Mouse (Mus musculus): ENCODE data around the gene Ing1. TPM values are rescaled to one million over a fixed set of nuclear protein-coding genes. Genes with fewer than 3 reads are reported as not detected.

Ing1 gene
- 34.6 and 38.1 TPM in 2 replicates for polyA plus RNA-seq (2014; fragmentation: Nextera tagmentation; extraction: Ambion mirVana)

DNA sequence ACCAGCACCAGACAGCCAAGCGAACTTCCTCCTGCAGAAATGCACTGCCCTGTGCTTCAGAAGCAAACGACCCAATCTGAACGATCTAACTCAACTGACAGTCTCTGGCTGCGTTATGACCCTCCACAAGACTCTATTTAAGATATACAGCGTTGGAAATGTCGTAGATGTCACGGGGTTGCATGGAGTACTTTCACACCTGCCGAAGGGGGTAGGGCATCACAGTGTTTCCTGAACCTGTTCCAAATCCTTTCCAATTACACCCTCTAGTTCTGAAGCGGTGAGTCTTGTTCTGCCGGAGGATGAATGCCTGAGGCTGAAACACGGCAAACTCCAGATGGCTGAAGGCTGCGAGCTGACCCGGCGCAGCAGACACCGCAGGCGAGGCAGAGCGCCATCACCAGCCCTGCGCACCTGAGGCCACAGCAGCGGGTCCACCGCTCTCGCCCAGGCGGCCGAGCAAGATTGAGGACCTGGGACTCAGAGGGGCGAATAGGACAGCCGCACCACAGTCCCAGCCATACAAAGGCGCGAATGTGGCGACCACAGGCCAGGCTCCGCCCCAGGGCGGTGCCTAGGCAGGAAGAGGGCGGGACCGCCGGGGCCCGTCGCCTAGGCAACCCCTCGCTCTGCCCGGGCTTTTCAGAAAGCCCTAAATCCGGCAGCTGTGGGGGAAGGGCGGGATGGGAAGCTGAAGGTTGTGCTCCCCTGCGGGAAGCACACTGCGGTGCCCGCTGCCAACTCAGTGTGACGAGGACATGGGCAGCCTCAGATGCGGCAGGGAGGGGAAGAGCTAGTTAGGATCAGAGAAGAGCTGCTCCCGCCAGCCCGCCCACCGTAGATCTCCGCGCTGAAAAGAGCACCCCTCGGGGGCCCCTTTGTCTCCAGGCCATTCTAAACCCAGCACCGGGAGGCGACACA is at the start of gene Ing1:
TSS of gene Ing1 (plus strand) at position 773 of the 921 bp plus-strand sequence.
- H3K27me3 ChIP-seq (replicated peaks; ENCODE audit: control insufficient read depth, insufficient read depth, low read length): no peaks in the 10 kb centered on the region
- ATAC-seq (replicated peaks; ENCODE audit: low FRiP score, low TSS enrichment, low read depth): peak; percentile 81
- H3K27ac ChIP-seq (ENCODE audit: low read depth): peak within 1 kb of the TSS; percentile 98
- H3K4me3 ChIP-seq (ENCODE audit: low read depth, low read length): peak within 1 kb of the TSS; percentile 88
- H3K9ac ChIP-seq (ENCODE audit: low read length): peak within 1 kb of the TSS; percentile 93
- H3K4me1 ChIP-seq (replicated peaks; ENCODE audit: control insufficient read depth, insufficient read depth, low read length): peaks cover 23% of the 10 kb centered on the region
- DNase-seq (ENCODE audit: low spot score): peak; percentile 96
- H3K36me3 ChIP-seq (ENCODE audit: control insufficient read depth, insufficient read depth, low read length): no peaks in the 10 kb centered on the region
- under 1% methylated on average over 51 of the region's 52 CpGs for WGBS
- H3K4me2 ChIP-seq (ENCODE audit: low read length): peak within 1 kb of the TSS; percentile 63
- H3K9me3 ChIP-seq (ENCODE audit: control insufficient read depth, low read length): no peaks in the 10 kb centered on the region

DNA sequence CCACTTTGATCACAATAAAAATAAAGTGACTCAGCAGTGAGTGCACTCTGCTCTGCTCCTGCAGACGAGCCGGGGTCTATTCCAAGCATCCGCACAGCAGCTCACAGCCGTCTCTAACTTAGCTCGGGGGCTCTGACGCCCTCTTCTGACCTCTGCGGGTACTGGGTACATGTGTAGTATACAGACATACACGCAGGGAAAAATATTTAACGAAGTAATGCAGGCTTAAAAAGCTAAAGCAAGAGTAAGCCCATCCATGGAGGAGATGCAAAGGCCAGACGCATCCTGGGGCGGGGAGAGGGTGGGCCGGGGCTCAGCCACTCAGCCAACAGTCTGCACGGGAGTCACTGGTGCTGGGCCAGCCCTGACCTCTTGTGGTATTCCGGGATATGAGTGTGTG is 49.3 kb upstream of the Ing1 start:
- no peak overlapping the region for H3K27ac ChIP-seq (ENCODE audit: low read depth)
- H3K27me3 ChIP-seq (replicated peaks; ENCODE audit: control insufficient read depth, insufficient read depth, low read length): no peaks in the 10 kb centered on the region
- H3K4me3 ChIP-seq (ENCODE audit: low read depth, low read length): no peak overlapping the region
- ATAC-seq (replicated peaks; ENCODE audit: low FRiP score, low TSS enrichment, low read depth): no peak
- H3K9ac ChIP-seq (ENCODE audit: low read length): no peak overlapping the region
- WGBS: 86% methylated on average over 14 of the region's 14 CpGs
- peaks cover 82% of the 10 kb centered on the region for H3K36me3 ChIP-seq (ENCODE audit: control insufficient read depth, insufficient read depth, low read length)
- no peaks in the 10 kb centered on the region for H3K4me1 ChIP-seq (replicated peaks; ENCODE audit: control insufficient read depth, insufficient read depth, low read length)
- DNase-seq (ENCODE audit: low spot score): no peak
- H3K9me3 ChIP-seq (ENCODE audit: control insufficient read depth, low read length): no peaks in the 10 kb centered on the region
- H3K4me2 ChIP-seq (ENCODE audit: low read length): no peak overlapping the region

DNA sequence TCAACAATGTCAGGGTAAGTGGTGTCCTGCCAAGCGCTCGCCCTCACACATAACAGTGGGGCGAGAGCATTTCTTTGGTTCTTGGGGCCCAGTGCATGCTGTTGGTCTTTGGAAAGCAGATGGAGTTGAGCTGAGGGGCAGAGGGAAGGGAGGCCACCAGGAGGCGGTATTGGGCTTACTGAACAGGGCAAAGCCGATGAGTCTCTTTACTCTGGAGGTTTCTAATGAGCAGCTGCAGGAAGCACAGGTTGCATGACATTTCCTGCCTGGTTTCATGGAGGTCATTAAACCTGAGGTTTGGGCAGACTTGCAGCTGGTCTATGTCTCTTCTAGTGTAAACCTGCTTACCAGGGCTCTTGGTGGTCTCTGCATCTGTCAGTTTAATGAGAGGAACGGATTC is 48.6 kb upstream of the Ing1 start:
- H3K4me1 ChIP-seq (replicated peaks; ENCODE audit: control insufficient read depth, insufficient read depth, low read length): no peaks in the 10 kb centered on the region
- ATAC-seq (replicated peaks; ENCODE audit: low FRiP score, low TSS enrichment, low read depth): no peak; the same call in 1 of the 2 replicates
- 70% methylated on average over 6 of the region's 6 CpGs for WGBS
- no peak overlapping the region for H3K9ac ChIP-seq (ENCODE audit: low read length)
- H3K4me3 ChIP-seq (ENCODE audit: low read depth, low read length): no peak overlapping the region
- H3K9me3 ChIP-seq (ENCODE audit: control insufficient read depth, low read length): no peaks in the 10 kb centered on the region
- peaks cover 90% of the 10 kb centered on the region for H3K36me3 ChIP-seq (ENCODE audit: control insufficient read depth, insufficient read depth, low read length)
- H3K27me3 ChIP-seq (replicated peaks; ENCODE audit: control insufficient read depth, insufficient read depth, low read length): no peaks in the 10 kb centered on the region
- DNase-seq (ENCODE audit: low spot score): peak; percentile 73
- no peak overlapping the region for H3K4me2 ChIP-seq (ENCODE audit: low read length)
- no peak overlapping the region for H3K27ac ChIP-seq (ENCODE audit: low read depth)

DNA sequence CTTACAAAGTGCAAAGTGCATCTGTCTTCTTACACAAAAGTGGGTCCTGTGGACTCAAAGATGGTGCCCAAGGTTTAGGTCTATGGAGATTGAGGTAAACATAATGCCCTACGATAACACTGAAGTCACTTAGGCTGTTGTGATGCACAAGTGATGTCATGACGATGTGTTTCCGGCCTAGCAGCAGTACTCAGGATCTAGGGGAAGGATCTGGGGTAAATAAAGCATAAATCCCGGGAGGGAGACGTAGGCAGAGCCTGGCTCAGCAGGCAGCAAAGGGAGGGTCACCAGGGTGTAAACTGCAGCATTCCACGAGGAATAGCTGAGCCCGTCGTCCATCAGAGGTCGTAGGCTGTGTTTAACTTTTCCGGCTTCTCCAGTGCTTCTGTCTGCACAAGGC is 46.5 kb upstream of the Ing1 start:
- Histone ChIP-seq H3K9ac (ENCODE audit: low read length) (no peak overlapping the region), H3K9me3 (ENCODE audit: control insufficient read depth, low read length) (no peaks in the 10 kb centered on the region), H3K27ac (ENCODE audit: low read depth) (no peak overlapping the region), H3K36me3 (ENCODE audit: control insufficient read depth, insufficient read depth, low read length) (peaks cover 93% of the 10 kb centered on the region), H3K4me1 (replicated peaks; ENCODE audit: control insufficient read depth, insufficient read depth, low read length) (no peaks in the 10 kb centered on the region), H3K4me3 (ENCODE audit: low read depth, low read length) (no peak overlapping the region), H3K4me2 (ENCODE audit: low read length) (no peak overlapping the region), H3K27me3 (replicated peaks; ENCODE audit: control insufficient read depth, insufficient read depth, low read length) (no peaks in the 10 kb centered on the region)
- ATAC-seq (replicated peaks; ENCODE audit: low FRiP score, low TSS enrichment, low read depth): no peak
- WGBS: 58% methylated on average over 10 of the region's 10 CpGs
- no peak for DNase-seq (ENCODE audit: low spot score)

DNA sequence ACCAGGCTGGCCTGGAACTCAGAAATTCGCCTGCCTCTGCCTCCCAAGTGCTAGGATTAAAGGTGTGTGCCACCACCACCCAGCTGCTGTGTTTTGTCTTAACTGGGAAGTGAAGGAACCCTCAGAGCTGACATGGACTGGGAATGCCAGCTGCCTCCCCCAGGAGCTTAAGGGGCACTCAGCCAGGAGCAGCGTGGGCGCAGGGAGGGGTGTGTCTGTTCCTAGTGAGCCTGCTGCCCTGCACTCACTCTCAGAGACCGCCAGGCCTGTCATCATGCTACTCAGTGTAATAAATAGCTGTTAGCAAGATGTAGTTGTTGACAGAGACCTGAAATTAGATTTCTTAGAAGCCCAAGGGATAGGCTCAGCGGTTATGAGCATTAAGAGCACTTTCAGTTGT is 44.4 kb upstream of the Ing1 start:
- Histone ChIP-seq H3K27me3 (replicated peaks; ENCODE audit: control insufficient read depth, insufficient read depth, low read length) (no peaks in the 10 kb centered on the region), H3K9ac (ENCODE audit: low read length) (no peak overlapping the region), H3K4me3 (ENCODE audit: low read depth, low read length) (no peak overlapping the region), H3K27ac (ENCODE audit: low read depth) (no peak overlapping the region), H3K4me2 (ENCODE audit: low read length) (no peak overlapping the region), H3K36me3 (ENCODE audit: control insufficient read depth, insufficient read depth, low read length) (peaks cover 87% of the 10 kb centered on the region), H3K4me1 (replicated peaks; ENCODE audit: control insufficient read depth, insufficient read depth, low read length) (no peaks in the 10 kb centered on the region), H3K9me3 (ENCODE audit: control insufficient read depth, low read length) (no peaks in the 10 kb centered on the region)
- ATAC-seq (replicated peaks; ENCODE audit: low FRiP score, low TSS enrichment, low read depth): no peak
- 91% methylated on average over 5 of the region's 5 CpGs for WGBS
- no peak for DNase-seq (ENCODE audit: low spot score)

DNA sequence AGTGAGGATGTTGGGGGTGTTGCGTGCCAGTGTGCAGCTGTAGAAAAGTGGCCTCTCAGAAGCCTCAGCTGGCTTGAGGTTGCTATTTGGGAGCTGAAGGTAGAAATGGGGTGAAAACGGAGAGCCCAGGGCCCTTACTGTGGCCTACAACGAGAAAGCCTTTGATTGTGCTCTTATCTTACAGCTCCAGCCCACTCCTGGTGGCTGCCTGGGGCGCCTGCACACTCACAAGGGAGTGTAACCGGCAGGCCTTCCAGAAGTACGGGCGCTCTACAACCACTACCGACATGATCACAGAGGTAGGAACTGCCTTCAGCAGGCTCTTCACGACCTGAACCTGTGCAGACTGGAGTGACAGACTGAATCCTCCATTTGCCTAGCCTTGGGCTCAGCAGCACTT is 42.7 kb upstream of the Ing1 start:
- ATAC-seq (replicated peaks; ENCODE audit: low FRiP score, low TSS enrichment, low read depth) (no peak), DNase-seq (ENCODE audit: low spot score) (no peak)
- WGBS: 82% methylated on average over 9 of the region's 9 CpGs
- Histone ChIP-seq H3K27ac (ENCODE audit: low read depth) (no peak overlapping the region), H3K4me1 (replicated peaks; ENCODE audit: control insufficient read depth, insufficient read depth, low read length) (no peaks in the 10 kb centered on the region), H3K9me3 (ENCODE audit: control insufficient read depth, low read length) (no peaks in the 10 kb centered on the region), H3K27me3 (replicated peaks; ENCODE audit: control insufficient read depth, insufficient read depth, low read length) (no peaks in the 10 kb centered on the region), H3K9ac (ENCODE audit: low read length) (no peak overlapping the region), H3K36me3 (ENCODE audit: control insufficient read depth, insufficient read depth, low read length) (peaks cover 77% of the 10 kb centered on the region), H3K4me3 (ENCODE audit: low read depth, low read length) (no peak overlapping the region), H3K4me2 (ENCODE audit: low read length) (no peak overlapping the region)

DNA sequence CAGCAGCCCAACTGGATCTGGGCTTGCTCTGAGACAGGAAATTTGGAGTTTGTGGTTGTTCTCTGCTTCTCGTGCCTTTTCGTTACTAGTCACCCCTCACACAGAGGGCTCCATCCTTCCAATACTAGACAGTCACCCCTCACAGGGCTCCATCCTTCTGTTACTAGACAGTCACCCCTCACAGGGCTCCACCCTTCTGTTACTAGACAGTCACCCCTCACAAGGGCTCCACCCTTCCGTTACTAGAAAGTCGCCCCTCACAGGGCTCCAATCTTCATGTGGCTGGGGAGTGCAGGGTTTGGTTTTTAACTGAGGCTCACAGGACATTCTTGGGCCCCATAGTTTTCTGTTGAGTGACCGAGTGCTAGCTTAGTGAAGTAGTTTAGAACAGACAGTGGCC is 42.1 kb upstream of the Ing1 start:
- Histone ChIP-seq H3K27me3 (replicated peaks; ENCODE audit: control insufficient read depth, insufficient read depth, low read length) (no peaks in the 10 kb centered on the region), H3K4me1 (replicated peaks; ENCODE audit: control insufficient read depth, insufficient read depth, low read length) (no peaks in the 10 kb centered on the region), H3K4me2 (ENCODE audit: low read length) (no peak overlapping the region), H3K4me3 (ENCODE audit: low read depth, low read length) (no peak overlapping the region), H3K9me3 (ENCODE audit: control insufficient read depth, low read length) (no peaks in the 10 kb centered on the region), H3K27ac (ENCODE audit: low read depth) (no peak overlapping the region), H3K9ac (ENCODE audit: low read length) (no peak overlapping the region), H3K36me3 (ENCODE audit: control insufficient read depth, insufficient read depth, low read length) (peaks cover 75% of the 10 kb centered on the region)
- no peak for ATAC-seq (replicated peaks; ENCODE audit: low FRiP score, low TSS enrichment, low read depth)
- no peak for DNase-seq (ENCODE audit: low spot score)
- WGBS: 83% methylated on average over 5 of the region's 5 CpGs

DNA sequence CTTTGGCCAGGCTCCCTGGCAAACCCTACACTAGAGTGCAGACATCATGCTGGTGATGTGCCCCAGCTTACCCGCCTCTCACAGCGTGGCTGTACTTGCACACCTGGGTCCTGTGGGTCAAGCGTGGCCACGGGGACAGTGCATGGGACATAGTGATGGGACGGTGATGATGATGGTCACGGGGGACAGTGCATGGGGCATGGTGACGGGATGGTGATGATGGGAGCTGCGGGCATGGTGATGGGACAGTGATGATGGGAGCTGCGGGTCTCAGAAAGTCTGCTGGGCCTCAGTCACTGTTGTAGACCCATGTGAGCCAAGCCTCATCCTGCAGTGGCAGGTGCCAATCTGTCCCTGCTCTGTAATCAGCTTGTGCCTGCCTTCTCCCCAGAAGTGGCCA is 39.1 kb upstream of the Ing1 start:
- DNase-seq (ENCODE audit: low spot score) (no peak), ATAC-seq (replicated peaks; ENCODE audit: low FRiP score, low TSS enrichment, low read depth) (no peak)
- 96% methylated on average over 9 of the region's 9 CpGs for WGBS
- Histone ChIP-seq H3K4me3 (ENCODE audit: low read depth, low read length) (no peak overlapping the region), H3K4me2 (ENCODE audit: low read length) (no peak overlapping the region), H3K9ac (ENCODE audit: low read length) (no peak overlapping the region), H3K36me3 (ENCODE audit: control insufficient read depth, insufficient read depth, low read length) (peaks cover 55% of the 10 kb centered on the region), H3K27ac (ENCODE audit: low read depth) (no peak overlapping the region), H3K9me3 (ENCODE audit: control insufficient read depth, low read length) (no peaks in the 10 kb centered on the region), H3K27me3 (replicated peaks; ENCODE audit: control insufficient read depth, insufficient read depth, low read length) (no peaks in the 10 kb centered on the region), H3K4me1 (replicated peaks; ENCODE audit: control insufficient read depth, insufficient read depth, low read length) (no peaks in the 10 kb centered on the region)
